Mouse (Mus musculus) MEL (cell line): ENCODE measurements at regions not wholly inside any gene's neighbourhood (a gene's known extent, or its start where the extent isn't known, plus 50 kb on each side); places are given as distances from the start of the nearest gene placed in this dataset.

Source experiments
- DNase-seq: peaks from one replicate; pipeline ENCODE4 v3.0.0; 2011; ENCODE audit warnings: low read depth, low spot score
- H3K27ac ChIP-seq: 2 replicates; pipeline ENCODE4 v1.5.1; 2012; ENCODE audit warnings: low read depth, mild to moderate bottlenecking, control low read depth, low read length, moderate library complexity; ENCODE audit not compliant: control insufficient read depth
- H3K27me3 ChIP-seq, 2 experiments: fragments of 150-350 bp in 1 of 2; sonication (generic) in 1 of 2; 2 replicates each; pipeline ENCODE4 v1.6.1; 2012; ENCODE audit warnings: low read length in 2 of 2, mild to moderate bottlenecking in 2 of 2, improper control_type of control experiment in 1 of 2, moderate library complexity in 1 of 2; ENCODE audit not compliant: insufficient read depth in 2 of 2, control insufficient read depth in 1 of 2
- H3K36me3 ChIP-seq, 2 experiments: 2 replicates each; pipeline ENCODE4 v1.6.1; 2012 to 2014; ENCODE audit warnings: low read length in 2 of 2, improper control_type of control experiment in 1 of 2, inconsistent platforms in 1 of 2, mild to moderate bottlenecking in 1 of 2; ENCODE audit not compliant: insufficient read depth in 2 of 2, control insufficient read depth in 1 of 2
- H3K4me1 ChIP-seq, 2 experiments: fragments of 150-350 bp in 1 of 2; sonication (generic) in 1 of 2; 2 replicates each; pipeline ENCODE4 v1.6.1; 2012; ENCODE audit warnings: low read length in 2 of 2, improper control_type of control experiment in 1 of 2, mild to moderate bottlenecking in 1 of 2; ENCODE audit not compliant: insufficient read depth in 2 of 2, control insufficient read depth in 1 of 2
- H3K4me3 ChIP-seq, 2 experiments: fragments of 150-350 bp in 1 of 2; sonication (generic) in 1 of 2; 2 replicates each; pipeline ENCODE4 v1.5.1; 2012; ENCODE audit warnings: low read depth in 2 of 2, low read length in 2 of 2, mild to moderate bottlenecking in 2 of 2, moderate library complexity in 2 of 2, control low read depth in 1 of 2, improper control_type of control experiment in 1 of 2; ENCODE audit not compliant: control insufficient read depth in 1 of 2, insufficient read depth in 1 of 2
- H3K79me2 ChIP-seq: 2 replicates; pipeline ENCODE4 v1.6.1; 2012; ENCODE audit warnings: mild to moderate bottlenecking, low read length, moderate library complexity; ENCODE audit not compliant: control insufficient read depth, poor library complexity, insufficient read depth
- H3K9ac ChIP-seq: 2 replicates; pipeline ENCODE4 v1.6.1; 2012; ENCODE audit warnings: low read depth, mild to moderate bottlenecking, control low read depth, low read length, moderate library complexity; ENCODE audit not compliant: control insufficient read depth, poor library complexity, severe bottlenecking
- H3K9me3 ChIP-seq: fragments of 150-350 bp; sonication (generic); replicated peaks from 2 replicates; pipeline ENCODE4 v1.6.1; 2012; ENCODE audit warnings: mild to moderate bottlenecking, low read length, improper control_type of control experiment, moderate library complexity; ENCODE audit not compliant: insufficient read depth
- BHLHE40 ChIP-seq: IDR thresholded peaks from 2 replicates; pipeline ENCODE4 v1.6.1; 2012; ENCODE audit warnings: low read depth, mild to moderate bottlenecking, inconsistent platforms, low read length, improper control_type of control experiment, borderline replicate concordance
- EP300 ChIP-seq, 2 experiments: IDR thresholded peaks; 2 replicates each; pipeline ENCODE4 v1.6.1; 2011; ENCODE audit warnings: improper control_type of control experiment in 2 of 2, low read length in 2 of 2, low read depth in 1 of 2, mild to moderate bottlenecking in 1 of 2
- ETS1 ChIP-seq: IDR thresholded peaks from 2 replicates; pipeline ENCODE4 v1.6.1; 2012; ENCODE audit warnings: low read depth, mild to moderate bottlenecking, inconsistent platforms, low read length, improper control_type of control experiment, moderate library complexity
- GATA1 ChIP-seq: IDR thresholded peaks from 2 replicates; pipeline ENCODE4 v1.6.1; 2011; ENCODE audit warnings: low read depth, low read length, improper control_type of control experiment
- KAT2A ChIP-seq: conservative IDR thresholded peaks from 2 replicates; pipeline ENCODE4 v1.6.1; 2012; ENCODE audit warnings: low read depth, low read length, improper control_type of control experiment, inconsistent platforms
- MAX ChIP-seq: IDR thresholded peaks from 2 replicates; pipeline ENCODE4 v1.6.1; 2011; ENCODE audit warnings: low read length, improper control_type of control experiment
- MAZ ChIP-seq: IDR thresholded peaks from 2 replicates; pipeline ENCODE4 v1.6.1; 2012; ENCODE audit warnings: low read depth, mild to moderate bottlenecking, inconsistent platforms, low read length, improper control_type of control experiment
- MYB ChIP-seq: IDR thresholded peaks from 2 replicates; pipeline ENCODE4 v1.6.1; 2011; ENCODE audit warnings: mild to moderate bottlenecking, low read depth, low read length, improper control_type of control experiment
- MYC ChIP-seq: IDR thresholded peaks from 2 replicates; pipeline ENCODE4 v1.6.1; 2011; ENCODE audit warnings: low read depth, mild to moderate bottlenecking, low read length, improper control_type of control experiment, moderate library complexity
- NRF1 ChIP-seq: IDR thresholded peaks from 2 replicates; pipeline ENCODE4 v1.6.1; 2014; ENCODE audit warnings: low read depth, mild to moderate bottlenecking, inconsistent platforms, low read length, improper control_type of control experiment, moderate library complexity; ENCODE audit not compliant: poor library complexity, insufficient read depth, severe bottlenecking
- RAD21 ChIP-seq: IDR thresholded peaks from 2 replicates; pipeline ENCODE4 v1.6.1; 2011; ENCODE audit warnings: mild to moderate bottlenecking, low read depth, low read length, improper control_type of control experiment
- RCOR1 ChIP-seq: IDR thresholded peaks from 2 replicates; pipeline ENCODE4 v1.6.1; 2012; ENCODE audit warnings: low read depth, mild to moderate bottlenecking, inconsistent platforms, low read length, improper control_type of control experiment
- SIN3A ChIP-seq: IDR thresholded peaks from 2 replicates; pipeline ENCODE4 v1.6.1; 2012; ENCODE audit warnings: low read length, improper control_type of control experiment, inconsistent platforms
- TAL1 ChIP-seq: IDR thresholded peaks from 2 replicates; pipeline ENCODE4 v1.6.1; 2012; ENCODE audit warnings: mild to moderate bottlenecking, inconsistent platforms, low read length, moderate library complexity, mixed read lengths
- TCF12 ChIP-seq: IDR thresholded peaks from 2 replicates; pipeline ENCODE4 v1.6.1; 2014; ENCODE audit warnings: low read depth, mild to moderate bottlenecking, inconsistent platforms, low read length, improper control_type of control experiment, moderate library complexity
- USF1 ChIP-seq: IDR thresholded peaks from 2 replicates; pipeline ENCODE4 v1.6.1; 2014; ENCODE audit warnings: low read depth, mild to moderate bottlenecking, inconsistent platforms, low read length, improper control_type of control experiment, moderate library complexity
- USF2 ChIP-seq, 2 experiments: IDR thresholded peaks; 2 replicates each; pipeline ENCODE4 v1.6.1; 2011 to 2012; ENCODE audit warnings: improper control_type of control experiment in 2 of 2, low read length in 2 of 2, borderline replicate concordance in 1 of 2, inconsistent platforms in 1 of 2, low read depth in 1 of 2, mild to moderate bottlenecking in 1 of 2; ENCODE audit not compliant: insufficient read depth in 1 of 2
- ZKSCAN1 ChIP-seq: IDR thresholded peaks from 2 replicates; pipeline ENCODE4 v1.6.1; 2012; ENCODE audit warnings: low read depth, mild to moderate bottlenecking, inconsistent platforms, low read length, improper control_type of control experiment, moderate library complexity

DNA sequence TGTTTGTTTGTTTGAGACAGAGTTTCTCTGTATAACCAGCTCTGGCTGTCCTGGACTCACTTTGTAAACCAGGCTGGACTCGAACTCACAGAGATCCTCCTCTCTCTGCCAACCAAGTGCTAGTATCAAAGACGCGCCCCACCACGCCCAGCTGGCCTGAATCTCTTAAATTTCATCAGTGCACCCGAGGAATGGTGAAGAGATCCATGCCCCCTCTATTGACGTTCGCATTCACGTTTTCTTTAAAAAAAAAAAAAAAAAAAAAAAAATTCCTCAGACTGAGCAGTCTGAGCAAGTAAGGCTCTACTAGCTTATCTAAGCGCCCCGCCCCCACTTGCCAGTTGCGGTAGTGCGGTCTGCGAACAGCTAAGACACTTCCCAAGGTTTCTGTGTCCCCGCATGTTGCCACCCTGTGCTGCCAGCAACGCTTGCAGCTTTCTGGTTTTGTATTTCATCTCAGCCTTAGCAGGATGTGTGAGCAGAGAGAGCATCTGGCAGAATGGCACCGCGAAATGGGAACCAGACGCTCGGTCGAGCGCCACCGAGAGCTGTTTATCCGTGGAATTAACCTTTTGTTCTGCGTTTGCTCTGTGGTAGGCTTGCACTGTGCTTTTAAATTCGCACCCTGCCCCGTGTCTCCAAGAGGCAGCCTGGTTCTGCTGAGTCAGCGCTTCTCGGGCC lies 225.1 kb upstream of the Hes1 start (continued):
- TF ChIP-seq NRF1 (peak; percentile 15; the same call in 1 of the 2 replicates), MAX (no peak; the same call in 1 of the 2 replicates), TAL1 (no peak), SIN3A (peak; percentile 85; the same call in 1 of the 2 replicates)

DNA sequence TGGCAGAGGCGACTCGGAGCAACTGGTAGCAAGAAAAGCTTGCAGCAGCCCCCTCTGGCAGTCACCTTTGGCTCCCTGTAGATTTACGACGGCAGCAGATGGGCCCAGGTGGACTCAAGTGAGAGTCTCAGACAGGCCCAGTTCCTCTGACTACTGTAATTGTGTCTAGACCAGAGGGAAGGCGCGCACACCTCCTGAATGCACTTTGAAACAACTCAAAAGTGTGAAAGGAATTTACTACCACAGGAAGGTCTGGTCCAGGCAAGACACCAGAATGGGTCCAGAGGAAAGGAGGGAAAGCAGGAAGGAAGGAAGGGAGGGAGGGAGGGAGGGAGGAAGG lies 224.6 kb upstream of the Hes1 start:
- peak overlapping the region; percentile 71 to 78 for H3K4me3 ChIP-seq
- no peak for DNase-seq
- TF ChIP-seq ZKSCAN1 (no peak), KAT2A (no peak)
- TF ChIP-seq, all 39 proteins: peak for 0
- no peaks in the 10 kb centered on the region for H3K27me3 ChIP-seq
- H3K36me3 ChIP-seq, result peaks cover 0 to 41% of the 10 kb centered on the region in 2 experiments; a peak in 2 of 4 replicates
- no peaks in the 10 kb centered on the region for H3K9me3 ChIP-seq
- peak overlapping the region; percentile 81 for H3K9ac ChIP-seq
- H3K4me1 ChIP-seq, result peaks cover 20 to 50% of the 10 kb centered on the region in 2 experiments
- H3K79me2 ChIP-seq, result peaks cover 6% of the 10 kb centered on the region
- peak overlapping the region; percentile 96 for H3K27ac ChIP-seq

DNA sequence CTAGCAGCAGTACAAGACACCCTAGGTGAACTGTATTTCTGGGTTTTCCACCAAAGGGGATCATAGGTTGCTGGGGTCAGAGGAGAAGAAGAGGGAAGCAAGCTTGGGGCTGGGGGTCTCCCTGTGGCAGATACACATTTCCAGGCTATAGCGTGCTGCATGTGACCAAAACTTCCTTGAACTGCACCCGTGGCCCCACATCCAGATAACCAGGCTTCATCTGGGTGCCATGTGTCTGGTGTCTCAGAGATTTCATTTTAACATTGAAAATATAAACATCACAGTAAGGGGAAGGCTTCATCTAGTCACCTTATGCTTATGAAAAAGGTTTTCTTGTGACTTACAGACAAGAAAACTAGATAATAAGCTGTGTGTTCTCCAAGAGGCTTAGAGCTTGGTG lies 223.8 kb upstream of the Hes1 start:
- H3K4me3 ChIP-seq, result peak overlapping the region in 1 of 2 experiments; percentile 78; a peak in 2 of 4 replicates
- H3K9me3 ChIP-seq, result no peaks in the 10 kb centered on the region
- DNase-seq, result peak; percentile 50
- peaks cover 28 to 52% of the 10 kb centered on the region in 2 experiments for H3K4me1 ChIP-seq
- H3K79me2 ChIP-seq, result peaks cover 1% of the 10 kb centered on the region
- peak overlapping the region; percentile 96 for H3K27ac ChIP-seq
- peaks cover 0 to 44% of the 10 kb centered on the region in 2 experiments; a peak in 2 of 4 replicates for H3K36me3 ChIP-seq
- peak overlapping the region; percentile 81 for H3K9ac ChIP-seq
- H3K27me3 ChIP-seq, result no peaks in the 10 kb centered on the region
- peak; percentile 26 to 55; a peak in 1 of 4 replicates for TF ChIP-seq EP300 (IDR thresholded peaks at IDR 0.05; ENCODE audit: low read depth in 1 of 2, low read length in 2 of 2)
- TF ChIP-seq KAT2A, result 0 out of 2 replicates have a peak, but pooled peaks have one; percentile 19
- no peak for TF ChIP-seq MYB
- TF ChIP-seq USF2 (IDR thresholded peaks at IDR 0.05; ENCODE audit: borderline replicate concordance in 1 of 2, insufficient read depth in 1 of 2, low read depth in 1 of 2, low read length in 2 of 2), result no peak
- TF ChIP-seq MYC, result peak; percentile 52; the same call in 1 of the 2 replicates
- TF ChIP-seq USF1, result peak; percentile 78
- no peak for TF ChIP-seq RAD21
- TF ChIP-seq SIN3A, result peak; percentile 64
- peak; percentile 32; the same call in 1 of the 2 replicates for TF ChIP-seq GATA1
- peak; percentile 62 for TF ChIP-seq MAX
- peak; percentile 81 for TF ChIP-seq ETS1
- TF ChIP-seq ZKSCAN1, result no peak
- no peak for TF ChIP-seq MAZ
- 0 out of 2 replicates have a peak, but pooled peaks have one; percentile 22 for TF ChIP-seq RCOR1
- peak; percentile 52; the same call in 1 of the 2 replicates for TF ChIP-seq TAL1
- TF ChIP-seq BHLHE40, result peak; percentile 81; the same call in 1 of the 2 replicates
- peak; percentile 66; the same call in 1 of the 2 replicates for TF ChIP-seq TCF12
